Mouse (Mus musculus) CH12.LX (cell line): ENCODE measurements around the gene Rnf128. TPM values are rescaled to one million over a fixed set of nuclear protein-coding genes. Genes with fewer than 3 reads are reported as not detected.

Experiments
- DNase-seq: peaks from one replicate; pipeline ENCODE4 v3.0.0-alpha.2; 2013; ENCODE audit errors: extremely low read depth
- H3K27ac ChIP-seq: 2 replicates; pipeline ENCODE4 v1.5.1; 2012; ENCODE audit warnings: low read depth, mild to moderate bottlenecking, control low read depth, moderate library complexity; ENCODE audit not compliant: insufficient read depth
- H3K27me3 ChIP-seq: replicated peaks from 2 replicates; pipeline ENCODE3; 2012; ENCODE audit warnings: inconsistent platforms
- H3K36me3 ChIP-seq, 2 experiments: replicated peaks in 1 of 2; 2 replicates each; pipeline versions ENCODE3 to v1.6.1; 2012; ENCODE audit warnings: inconsistent platforms in 1 of 2, low read length in 1 of 2, mild to moderate bottlenecking in 1 of 2, mixed read lengths in 1 of 2, moderate library complexity in 1 of 2; ENCODE audit not compliant: control insufficient read depth in 1 of 2, insufficient read depth in 1 of 2
- H3K4me1 ChIP-seq, 2 experiments: 2 replicates each; pipeline ENCODE4 v1.6.1; 2012; ENCODE audit warnings: inconsistent platforms in 1 of 2, moderate library complexity in 1 of 2; ENCODE audit not compliant: insufficient read depth in 2 of 2, control insufficient read depth in 1 of 2
- H3K4me2 ChIP-seq: 2 replicates; pipeline ENCODE4 v1.6.1; 2012; ENCODE audit warnings: low read depth, mild to moderate bottlenecking, control low read depth; ENCODE audit not compliant: poor library complexity, insufficient read depth, severe bottlenecking
- H3K4me3 ChIP-seq, 3 experiments: fragments of 150-350 bp in 1 of 3; sonication (generic) in 1 of 3; replicated peaks in 1 of 3; 2 replicates each; pipeline versions ENCODE3 to v1.5.1; 2011 to 2012; ENCODE audit warnings: low read depth in 2 of 3, low read length in 2 of 3, mild to moderate bottlenecking in 2 of 3, moderate library complexity in 2 of 3, control low read depth in 1 of 3, improper control_type of control experiment in 1 of 3, inconsistent platforms in 1 of 3, mixed read lengths in 1 of 3; ENCODE audit not compliant: poor library complexity in 1 of 3
- H3K79me2 ChIP-seq: replicated peaks from 2 replicates; pipeline ENCODE4 v1.6.1; 2012; ENCODE audit warnings: mild to moderate bottlenecking, moderate library complexity; ENCODE audit not compliant: control insufficient read depth, poor library complexity, insufficient read depth, severe bottlenecking; ENCODE audit errors: extremely low read depth
- H3K9ac ChIP-seq: 2 replicates; pipeline ENCODE4 v1.6.1; 2012; ENCODE audit warnings: low read depth, mild to moderate bottlenecking, control low read depth, moderate library complexity; ENCODE audit not compliant: insufficient read depth
- H3K9me3 ChIP-seq: replicated peaks from 2 replicates; pipeline ENCODE3; 2012; ENCODE audit warnings: low read length, inconsistent platforms, mixed read lengths
- BHLHE40 ChIP-seq: IDR thresholded peaks from 2 replicates; pipeline ENCODE4 v1.6.1; 2011; ENCODE audit warnings: mild to moderate bottlenecking, low read depth, low read length, improper control_type of control experiment
- CHD1 ChIP-seq: IDR thresholded peaks from 2 replicates; pipeline ENCODE4 v1.6.1; 2012; ENCODE audit warnings: low read depth, low read length, improper control_type of control experiment, inconsistent platforms
- CHD2 ChIP-seq: IDR thresholded peaks from 2 replicates; pipeline ENCODE4 v1.6.1; 2011; ENCODE audit warnings: low read length, improper control_type of control experiment
- CTCF ChIP-seq, 2 experiments: IDR thresholded peaks in 1 of 2; conservative IDR thresholded peaks in 1 of 2; 2 replicates each; pipeline ENCODE4 v1.5.1; 2011 to 2012; ENCODE audit warnings: low read depth in 2 of 2, low read length in 2 of 2, improper control_type of control experiment in 1 of 2, inconsistent platforms in 1 of 2, mild to moderate bottlenecking in 1 of 2, moderate library complexity in 1 of 2
- ELF1 ChIP-seq: IDR thresholded peaks from 2 replicates; pipeline ENCODE4 v1.6.1; 2014; ENCODE audit warnings: low read depth, mild to moderate bottlenecking, inconsistent platforms, low read length, improper control_type of control experiment
- EP300 ChIP-seq: IDR thresholded peaks from 2 replicates; pipeline ENCODE4 v1.6.1; 2011; ENCODE audit warnings: low read length, improper control_type of control experiment
- ETS1 ChIP-seq: conservative IDR thresholded peaks from 2 replicates; pipeline ENCODE4 v1.6.1; 2012; ENCODE audit warnings: low read depth, mild to moderate bottlenecking, inconsistent platforms, low read length, improper control_type of control experiment, moderate library complexity
- GABPA ChIP-seq: IDR thresholded peaks from 2 replicates; pipeline ENCODE4 v1.6.1; 2012; ENCODE audit warnings: low read depth, low read length, improper control_type of control experiment, inconsistent platforms; ENCODE audit not compliant: insufficient replicate concordance
- IRF4 ChIP-seq: IDR thresholded peaks from 2 replicates; pipeline ENCODE4 v1.6.1; 2014; ENCODE audit warnings: low read depth, mild to moderate bottlenecking, inconsistent platforms, low read length, improper control_type of control experiment
- KAT2A ChIP-seq: IDR thresholded peaks from 2 replicates; pipeline ENCODE4 v1.6.1; 2012; ENCODE audit warnings: low read length, improper control_type of control experiment, inconsistent platforms; ENCODE audit not compliant: insufficient replicate concordance
- MAFK ChIP-seq: IDR thresholded peaks from 2 replicates; pipeline ENCODE4 v1.6.1; 2011; ENCODE audit warnings: low read length, improper control_type of control experiment; ENCODE audit not compliant: insufficient replicate concordance
- MAX ChIP-seq: IDR thresholded peaks from 2 replicates; pipeline ENCODE4 v1.6.1; 2011; ENCODE audit warnings: low read length, improper control_type of control experiment
- MAZ ChIP-seq: IDR thresholded peaks from 2 replicates; pipeline ENCODE4 v1.6.1; 2012; ENCODE audit warnings: low read depth, mild to moderate bottlenecking, inconsistent platforms, low read length, improper control_type of control experiment, moderate library complexity
- MYC ChIP-seq: IDR thresholded peaks from 2 replicates; pipeline ENCODE4 v1.6.1; 2011; ENCODE audit warnings: low read depth, mild to moderate bottlenecking, improper control_type of control experiment, low read length
- NRF1 ChIP-seq: IDR thresholded peaks from 2 replicates; pipeline ENCODE4 v1.6.1; 2014; ENCODE audit warnings: low read depth, mild to moderate bottlenecking, inconsistent platforms, low read length, improper control_type of control experiment, moderate library complexity
- POLR2A ChIP-seq: IDR thresholded peaks from 2 replicates; pipeline ENCODE4 v1.6.1; 2011; ENCODE audit warnings: low read depth, mild to moderate bottlenecking, improper control_type of control experiment, low read length
- POLR2AphosphoS2 ChIP-seq: IDR thresholded peaks from 2 replicates; pipeline ENCODE4 v1.6.1; 2011; ENCODE audit warnings: low read depth, low read length, improper control_type of control experiment
- RAD21 ChIP-seq: IDR thresholded peaks from 2 replicates; pipeline ENCODE4 v1.6.1; 2011; ENCODE audit warnings: low read depth, mild to moderate bottlenecking, low read length, improper control_type of control experiment, moderate library complexity
- RCOR1 ChIP-seq: conservative IDR thresholded peaks from 2 replicates; pipeline ENCODE4 v1.6.1; 2012; ENCODE audit warnings: low read depth, mild to moderate bottlenecking, inconsistent platforms, low read length, improper control_type of control experiment
- TCF12 ChIP-seq: IDR thresholded peaks from 2 replicates; pipeline ENCODE4 v1.6.1; 2014; ENCODE audit warnings: low read depth, mild to moderate bottlenecking, inconsistent platforms, low read length, improper control_type of control experiment
- UBTF ChIP-seq: IDR thresholded peaks from 2 replicates; pipeline ENCODE4 v1.6.1; 2012; ENCODE audit warnings: low read depth, mild to moderate bottlenecking, inconsistent platforms, low read length, improper control_type of control experiment, moderate library complexity
- USF1 ChIP-seq: IDR thresholded peaks from 2 replicates; pipeline ENCODE4 v1.6.1; 2014; ENCODE audit warnings: low read depth, mild to moderate bottlenecking, inconsistent platforms, low read length, improper control_type of control experiment
- ZC3H11A ChIP-seq: IDR thresholded peaks from 2 replicates; pipeline ENCODE4 v1.6.1; 2012; ENCODE audit warnings: low read depth, mild to moderate bottlenecking, inconsistent platforms, low read length, improper control_type of control experiment
- ZMIZ1 ChIP-seq: IDR thresholded peaks from 2 replicates; pipeline ENCODE4 v1.6.1; 2012; ENCODE audit warnings: low read depth, mild to moderate bottlenecking, inconsistent platforms, low read length, improper control_type of control experiment
- ZNF384 ChIP-seq: IDR thresholded peaks from 2 replicates; pipeline ENCODE4 v1.6.1; 2012; ENCODE audit warnings: low read depth, low read length, improper control_type of control experiment, inconsistent platforms
- dilution Hi-C: fragments of 300-500 bp; cut with MboI; formaldehyde crosslinking; loops from 2 replicates; pipeline ENCODE4 v1.14.3; 2020; ENCODE audit warnings: low sequenced_read_pairs; ENCODE audit not compliant: extremely low pct_unique_long_range_greater_than_20kb, extremely low pct_ligation_motif_present
- in situ Hi-C: fragments of 300-500 bp; cut with MboI; formaldehyde crosslinking; loops from 3 replicates; pipeline ENCODE4 v1.14.3; 2019; ENCODE audit warnings: low sequenced_read_pairs, low pct_ligation_motif_present, low pct_unique_long_range_greater_than_20kb, mixed read lengths
- polyA plus RNA-seq: library from polyadenylated mRNA; unstranded; fragments of >175 nt; gene quantifications from 2 replicates; pipeline ENCODE4 v1.2.1, GENCODE M21; 2012; ENCODE audit warnings: low read depth; ENCODE audit not compliant: insufficient read length
- total RNA-seq, 2 experiments: library from RNA; depleted of rRNA; stranded (reverse); fragments of 300-350 nt in 1 of 2; fragments of >200 nt in 1 of 2; gene quantifications; 2 replicates each; pipeline ENCODE4 v1.2.3; 2012 to 2014

Rnf128 gene
- total and polyA plus RNA-seq, 3 experiments, result not detected

GRCm38 (mm10) chrX:139524303-139525091, 38.6 kb upstream of the Rnf128 start:
- no peak overlapping the region for H3K4me3 ChIP-seq
- dilution Hi-C loops, result no loop called here
- DNase-seq, result no peak
- H3K4me2 ChIP-seq, result no peak overlapping the region
- no peaks in the 10 kb centered on the region for H3K79me2 ChIP-seq
- no peak for TF ChIP-seq MYC
- TF ChIP-seq MAZ, result no peak
- TF ChIP-seq POLR2A, result no peak
- no peak for TF ChIP-seq ZMIZ1
- TF ChIP-seq GABPA, result no peak
- no peak for TF ChIP-seq RAD21
- TF ChIP-seq BHLHE40, result no peak
- TF ChIP-seq POLR2AphosphoS2, result no peak
- TF ChIP-seq ZNF384, result no peak
- no peak for TF ChIP-seq CTCF (conservative IDR thresholded peaks at IDR 0.05 in 1 of 2, IDR thresholded peaks at IDR 0.05 in 1 of 2; ENCODE audit: low read depth in 2 of 2, low read length in 2 of 2)
- no peak for TF ChIP-seq CHD1
- TF ChIP-seq MAX, result no peak
- TF ChIP-seq, all 38 proteins: peak for 0
- H3K36me3 ChIP-seq, result no peaks in the 10 kb centered on the region
- in situ Hi-C loops, result no loop called here
- H3K9ac ChIP-seq, result no peak overlapping the region
- no peaks in the 10 kb centered on the region for H3K27me3 ChIP-seq
- no peak overlapping the region for H3K27ac ChIP-seq
- no peaks in the 10 kb centered on the region for H3K9me3 ChIP-seq
- H3K4me1 ChIP-seq, result no peaks in the 10 kb centered on the region

DNA sequence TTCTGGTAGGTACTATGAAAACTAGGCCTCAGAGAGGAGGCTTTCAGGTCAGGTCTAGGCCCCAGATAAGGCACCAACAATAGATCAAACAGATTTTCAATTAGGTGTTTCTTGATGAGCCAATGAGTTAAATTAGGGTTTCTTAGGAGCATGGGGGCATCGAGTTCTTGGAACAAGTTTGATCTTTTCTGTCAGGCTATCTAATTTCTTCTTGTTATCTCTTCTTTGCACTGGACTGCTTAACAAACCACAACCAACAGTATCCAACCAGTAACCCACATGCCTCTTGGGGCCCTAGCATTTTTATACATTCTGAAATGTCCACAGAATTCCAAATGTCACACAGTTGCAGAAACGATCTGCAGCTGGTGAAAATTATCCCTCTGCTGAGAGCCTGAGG, 37.4 kb upstream of the Rnf128 start:
- no peak overlapping the region for H3K4me3 ChIP-seq
- TF ChIP-seq IRF4 (no peak), UBTF (no peak), POLR2AphosphoS2 (no peak), EP300 (no peak), CHD2 (no peak), ELF1 (no peak), POLR2A (no peak), MAFK (no peak), ZC3H11A (no peak), ZNF384 (no peak), TCF12 (no peak), NRF1 (no peak), ETS1 (no peak), CTCF (conservative IDR thresholded peaks at IDR 0.05 in 1 of 2, IDR thresholded peaks at IDR 0.05 in 1 of 2; ENCODE audit: low read depth in 2 of 2, low read length in 2 of 2) (no peak), KAT2A (no peak), RCOR1 (no peak), ZMIZ1 (no peak), USF1 (no peak), BHLHE40 (no peak)
- no peaks in the 10 kb centered on the region for H3K9me3 ChIP-seq
- in situ Hi-C loops (no loop called here), dilution Hi-C loops (no loop called here)
- no peaks in the 10 kb centered on the region for H3K36me3 ChIP-seq
- no peak overlapping the region for H3K4me2 ChIP-seq
- H3K79me2 ChIP-seq, result no peaks in the 10 kb centered on the region
- no peak for DNase-seq
- no peaks in the 10 kb centered on the region for H3K27me3 ChIP-seq
- H3K9ac ChIP-seq, result no peak overlapping the region
- H3K27ac ChIP-seq, result no peak overlapping the region
- H3K4me1 ChIP-seq, result no peaks in the 10 kb centered on the region
